Mouse (Mus musculus): ENCODE results near the gene Nckap5. TPM values are rescaled to one million over a fixed set of nuclear protein-coding genes. Genes with fewer than 3 reads are reported as not detected.

Gene Nckap5
- 0.20 and 0.34 TPM in 2 replicates for polyA plus RNA-seq (2015; fragmentation: Nextera tagmentation; extraction: Ambion mirVana)

DNA sequence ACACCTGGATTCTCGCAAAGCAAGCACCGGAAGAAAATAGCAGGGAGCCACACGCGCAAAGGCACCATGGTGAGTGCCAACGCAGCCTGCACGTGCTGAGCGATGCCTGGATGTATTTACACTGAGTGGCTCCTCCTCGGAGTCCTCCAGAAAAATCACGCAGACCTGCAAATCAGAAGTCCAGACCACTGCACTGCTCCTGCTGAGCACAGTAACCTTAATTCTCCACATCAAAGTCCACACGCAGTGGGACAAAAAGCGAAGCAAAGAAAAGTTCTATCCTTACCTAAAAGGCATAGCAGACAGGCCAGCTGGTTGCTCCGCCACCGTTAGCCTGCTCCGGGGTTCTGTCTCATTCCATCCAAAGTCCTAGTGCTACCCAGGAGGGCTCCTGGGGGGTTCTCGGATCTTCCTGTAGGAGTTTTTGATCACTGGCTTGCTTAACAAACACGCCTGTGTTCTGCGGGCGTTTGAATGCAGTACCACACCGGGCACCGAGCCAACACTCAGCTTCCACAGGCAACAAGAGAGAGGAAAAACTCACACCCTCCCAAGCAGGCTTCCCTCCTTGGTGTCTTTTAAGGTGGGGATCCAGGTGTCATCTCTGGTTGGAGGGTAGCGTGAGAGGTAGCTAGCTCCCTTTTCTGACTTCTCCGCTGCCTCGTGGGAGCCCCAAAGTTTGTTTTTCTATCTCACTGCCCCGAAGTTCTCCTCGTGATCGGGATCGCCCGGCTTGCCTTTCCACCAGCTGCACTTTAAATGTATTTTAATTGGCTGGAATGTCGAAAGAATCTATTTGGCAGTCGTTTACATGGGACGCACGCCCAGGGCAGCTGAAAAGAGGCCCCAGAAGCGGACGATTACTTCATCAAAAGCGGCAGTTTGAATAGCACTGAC lies at the start of gene Nckap5:
Nckap5 (minus strand) TSS at position 769 of the 897 bp plus-strand sequence.

DNA sequence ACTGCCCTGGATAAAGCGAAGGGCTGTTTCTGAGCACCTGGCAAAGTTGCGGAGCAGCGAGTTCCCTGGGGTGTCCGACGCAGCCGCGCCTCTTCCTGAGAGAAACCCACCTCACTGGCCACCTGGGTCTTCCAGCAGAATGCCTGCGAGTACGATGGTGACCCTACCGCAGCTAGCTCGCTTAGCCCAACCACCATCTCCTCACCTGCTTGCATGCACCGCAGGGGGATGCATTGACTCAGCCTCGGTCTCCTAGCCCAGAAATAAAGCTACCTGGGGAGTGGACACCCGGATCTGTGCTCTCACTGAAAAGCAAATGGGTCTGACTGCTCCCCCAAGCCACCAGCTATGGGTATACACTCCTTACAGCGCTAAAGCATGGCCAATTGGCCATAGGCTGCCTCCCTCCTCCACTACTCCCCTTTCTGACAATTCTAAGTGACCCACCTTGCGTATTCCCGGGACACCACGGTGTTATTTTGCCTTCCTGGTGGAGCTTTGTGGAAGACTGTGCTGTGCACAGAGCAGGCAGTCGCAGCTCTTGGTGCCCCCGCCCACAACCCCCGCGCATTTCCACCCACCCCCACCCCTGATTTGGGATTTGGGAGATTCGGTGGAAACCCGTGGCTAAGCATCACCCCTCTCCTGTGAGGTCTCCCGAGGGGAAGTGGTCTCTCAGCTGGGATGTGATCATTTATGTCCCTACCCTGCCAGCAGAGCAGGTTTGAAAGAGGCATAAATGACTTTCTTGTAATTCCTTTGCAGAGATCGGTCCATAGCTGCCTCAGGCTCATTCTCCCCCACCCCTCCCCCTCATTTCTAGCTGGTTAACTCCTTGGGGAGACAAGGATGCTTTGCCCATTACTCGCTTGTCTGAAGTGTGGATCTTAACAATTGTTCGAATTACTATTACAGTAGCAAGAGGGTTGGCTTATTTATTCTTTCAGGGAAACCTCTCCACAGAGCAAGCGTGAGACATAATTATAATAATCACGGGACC lies 917.7 kb downstream of the Nckap5 start, which contains the start of gene Lypd1:
Lypd1 (minus strand) TSS at position 501 of the 1,000 bp plus-strand sequence.

